Mouse (Mus musculus) embryo, embryonic 10 days (tissue): ENCODE data around the gene Fam193b.
A peak's percentile ranks its signal among the peaks of the same experiment; 100 is the strongest.
"Not testable (repeated sequence)": the region's sequence is repeated elsewhere in the genome, so short reads cannot be mapped to it uniquely, and the experiment has no call there.

Source experiments
- DNase-seq: peaks from one replicate; pipeline ENCODE4 v3.0.0-alpha.2; 2015; ENCODE audit warnings: low spot score

Fam193b gene

DNA sequence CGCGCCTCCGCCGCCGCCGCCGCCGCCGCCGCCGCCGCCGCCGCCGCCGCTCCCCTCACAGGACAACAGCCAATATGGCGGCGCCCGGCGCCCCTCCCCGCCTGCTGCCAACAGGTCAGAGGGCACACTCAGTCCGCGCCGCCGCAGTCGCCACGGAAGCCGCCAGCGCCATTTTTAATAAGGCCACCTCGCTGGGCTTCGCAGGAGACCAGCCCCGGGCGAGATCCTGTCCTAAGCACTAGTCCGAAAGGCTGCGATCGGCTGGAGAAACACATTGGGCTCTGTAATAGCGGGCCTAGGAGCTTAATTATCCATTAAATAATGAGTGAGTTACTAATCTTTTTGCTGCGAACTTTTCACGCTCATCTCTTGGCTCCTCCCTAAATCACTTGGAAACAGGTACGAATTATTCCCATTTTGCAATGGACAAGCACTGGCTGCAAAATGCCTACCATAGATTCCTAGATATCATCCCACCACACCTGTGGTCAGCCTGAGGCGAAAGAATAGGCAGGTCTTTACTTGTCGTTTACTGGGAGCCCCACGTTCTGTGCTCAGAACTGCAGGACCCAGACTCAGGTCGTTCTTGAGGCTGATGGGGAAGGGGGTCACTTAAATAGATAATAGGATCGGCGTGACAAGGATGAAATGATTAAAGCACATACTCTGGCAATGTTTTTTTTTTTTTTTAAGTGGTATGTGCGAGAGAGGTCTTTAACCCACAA, at the start of gene Fam193b:
Gene Fam193b (minus strand): TSS at position 94 of the 725 bp plus-strand sequence.
- DNase-seq = peak; percentile 96

GRCm38 (mm10) chr13:55620275-55620674, 49.4 kb upstream of the Fam193b start:
- DNase-seq = no peak

- no peak for DNase-seq
Observed at GRCm38 (mm10) chr13:55619328-55619727, 48.4 kb upstream of the Fam193b start.

GRCm38 (mm10) chr13:55613471-55613870, 42.6 kb upstream of the Fam193b start:
- no peak for DNase-seq

DNA sequence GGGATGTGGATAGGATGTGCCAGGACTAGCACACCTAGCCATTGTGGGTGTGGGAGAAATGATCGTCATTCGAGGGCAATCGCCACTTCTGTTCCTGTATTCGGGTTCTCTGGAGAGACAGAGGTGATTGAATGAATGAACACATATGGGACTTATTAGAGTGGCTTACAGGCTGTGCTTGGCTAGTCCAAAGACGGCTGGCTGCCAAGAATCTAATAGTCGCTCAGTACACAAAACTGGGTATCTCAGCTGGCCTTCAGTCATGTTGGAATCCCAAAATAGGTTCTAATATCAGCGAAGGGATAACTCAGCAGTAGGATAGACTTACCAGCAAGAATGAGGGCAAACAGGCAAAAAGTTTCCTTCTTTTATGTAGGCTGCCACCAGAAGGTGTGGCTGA, 41.1 kb upstream of the Fam193b start:
- no peak for DNase-seq

DNA sequence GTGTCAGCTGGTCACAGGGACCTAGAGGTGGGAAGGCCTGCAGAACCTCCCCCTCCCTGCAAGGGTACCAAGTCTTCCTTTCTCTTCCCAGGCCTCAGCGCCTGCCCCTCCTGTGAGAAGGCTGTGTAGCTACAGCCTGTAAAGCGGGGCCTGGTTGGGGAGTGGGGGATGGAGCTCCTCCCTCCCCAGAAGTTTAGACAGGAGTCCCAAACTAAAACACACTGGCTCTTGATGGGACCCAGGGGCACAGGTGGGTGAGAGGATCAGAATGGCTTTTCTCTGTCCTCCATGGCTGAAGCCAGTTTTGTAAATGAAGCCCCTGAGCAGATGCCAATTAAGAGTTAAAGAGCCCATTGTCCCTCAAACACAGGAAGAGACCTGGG, 36.7 kb upstream of the Fam193b start:
- DNase-seq = no peak

- no peak for DNase-seq
Observed at GRCm38 (mm10) chr13:55606899-55607623, 36.1 kb upstream of the Fam193b start.

- no peak for DNase-seq
Observed at GRCm38 (mm10) chr13:55604606-55605005, 33.7 kb upstream of the Fam193b start.

DNA sequence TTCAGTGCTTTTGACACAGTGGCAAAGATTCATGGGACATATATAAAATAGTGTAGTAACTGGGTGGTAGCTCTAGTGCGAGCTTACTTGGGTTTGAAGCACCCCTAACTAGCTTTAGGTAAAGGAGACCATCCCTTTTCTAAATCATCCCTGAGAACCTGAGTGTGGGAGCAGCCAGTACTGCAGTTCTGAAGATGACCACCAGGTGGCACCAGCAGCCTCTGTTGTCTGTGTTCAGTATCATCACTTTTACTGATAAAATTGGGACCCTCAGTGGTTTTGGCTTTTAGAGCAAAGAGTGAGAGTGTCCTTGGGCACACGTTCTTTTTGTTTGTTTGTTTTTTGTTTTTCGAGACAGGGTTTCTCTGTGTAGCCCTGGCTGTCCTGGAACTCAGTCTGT, 30.7 kb upstream of the Fam193b start:
- peak; percentile 87 for DNase-seq

DNA sequence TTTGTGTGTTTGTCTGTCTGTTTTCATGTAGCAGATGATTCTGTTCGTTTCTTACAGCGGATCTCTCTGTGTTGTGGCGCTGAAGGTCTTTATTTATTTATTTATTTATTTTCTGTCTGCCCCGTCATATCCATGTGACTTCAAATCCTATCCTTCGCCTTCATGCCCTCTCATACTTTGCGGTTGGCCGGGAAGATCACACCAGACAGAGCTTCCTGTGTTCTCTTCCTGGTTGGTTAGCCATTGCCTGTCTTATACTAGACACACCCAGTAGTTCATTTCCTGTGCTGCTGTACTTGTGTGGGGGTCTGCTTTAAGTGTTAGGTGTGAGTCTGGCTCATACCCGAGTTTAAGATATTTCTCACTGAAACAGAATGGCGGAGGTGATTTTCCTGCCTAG, 29.7 kb upstream of the Fam193b start:
- DNase-seq = peak; percentile 26

DNA sequence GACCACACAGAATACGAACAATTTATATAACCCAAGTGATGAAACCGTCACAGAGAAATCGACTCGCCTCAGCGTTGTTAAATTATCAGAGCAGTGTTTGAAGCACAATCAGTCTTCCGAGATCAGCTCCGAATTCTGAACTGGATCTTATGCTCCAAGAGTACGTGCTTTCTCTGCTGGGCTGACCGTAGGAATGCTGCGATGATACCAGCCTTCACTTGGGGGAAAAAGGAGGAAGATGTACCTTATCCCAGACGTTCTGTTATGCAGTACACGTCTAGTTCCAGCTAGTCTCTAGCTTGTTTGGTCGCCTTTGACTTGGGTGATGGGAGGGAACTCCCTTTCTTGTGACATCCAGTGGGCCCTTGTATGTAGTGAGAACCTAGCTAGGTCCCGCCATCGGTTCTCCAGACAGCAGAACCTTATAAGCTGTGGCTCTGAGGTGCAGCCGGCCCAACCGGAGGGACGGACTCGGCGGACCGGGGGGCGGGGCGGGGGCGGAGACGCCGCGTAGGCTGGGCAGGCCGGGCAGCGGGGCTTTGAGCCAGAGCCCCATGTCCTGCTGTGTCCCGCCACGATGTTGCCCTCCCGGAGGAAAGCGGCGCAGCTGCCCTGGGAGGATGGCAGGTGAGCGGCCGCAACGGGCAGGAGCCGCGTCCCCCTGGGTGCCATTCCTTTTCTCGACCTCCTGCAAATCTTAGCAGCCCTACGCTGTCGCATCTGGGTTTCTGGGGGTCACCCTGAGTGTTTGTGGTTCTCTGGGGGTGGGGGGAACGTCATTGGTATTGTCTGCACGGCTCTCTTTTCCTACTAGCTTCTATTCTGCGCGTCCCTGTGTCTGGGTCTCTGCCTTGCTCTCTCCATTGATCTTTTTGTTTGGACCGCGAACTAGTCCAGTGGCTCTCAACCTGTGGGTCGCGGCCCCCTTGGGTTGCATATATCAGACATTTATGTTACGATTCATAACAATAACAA, 28.9 kb upstream of the Fam193b start, which contains the start of gene B4galt7:
Gene B4galt7 (plus strand): TSS at position 331 of the 975 bp plus-strand sequence.
- peak; percentile 80 for DNase-seq

DNA sequence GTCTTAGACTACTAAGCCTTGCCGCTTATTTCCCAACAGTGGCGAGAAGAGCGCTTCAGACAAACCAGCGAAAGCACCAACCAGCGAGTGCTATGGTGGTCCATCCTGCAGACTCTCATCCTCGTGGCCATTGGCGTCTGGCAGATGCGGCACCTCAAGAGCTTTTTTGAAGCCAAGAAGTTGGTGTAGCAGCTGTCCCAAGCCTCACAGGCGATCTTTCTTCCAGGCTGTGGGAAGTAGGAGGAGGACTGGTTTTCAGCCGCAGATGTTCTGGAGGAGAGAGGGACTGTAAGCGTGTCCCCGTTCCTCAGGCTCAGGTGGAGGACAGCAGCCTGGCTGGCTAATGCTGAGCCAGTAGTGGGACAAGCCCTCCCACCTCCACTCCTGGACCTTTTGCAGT, 25.9 kb upstream of the Fam193b start:
- no peak for DNase-seq

- no peak for DNase-seq
Observed at GRCm38 (mm10) chr13:55595375-55595774, 24.5 kb upstream of the Fam193b start.

- DNase-seq = no peak
Observed at GRCm38 (mm10) chr13:55593254-55593747, 22.4 kb upstream of the Fam193b start.

GRCm38 (mm10) chr13:55592512-55593253, 21.8 kb upstream of the Fam193b start:
- DNase-seq = peak; percentile 99

- DNase-seq = no peak
Observed at GRCm38 (mm10) chr13:55591961-55592490, 21.1 kb upstream of the Fam193b start.

GRCm38 (mm10) chr13:55578086-55578485, 7.2 kb upstream of the Fam193b start:
- no peak for DNase-seq

DNA sequence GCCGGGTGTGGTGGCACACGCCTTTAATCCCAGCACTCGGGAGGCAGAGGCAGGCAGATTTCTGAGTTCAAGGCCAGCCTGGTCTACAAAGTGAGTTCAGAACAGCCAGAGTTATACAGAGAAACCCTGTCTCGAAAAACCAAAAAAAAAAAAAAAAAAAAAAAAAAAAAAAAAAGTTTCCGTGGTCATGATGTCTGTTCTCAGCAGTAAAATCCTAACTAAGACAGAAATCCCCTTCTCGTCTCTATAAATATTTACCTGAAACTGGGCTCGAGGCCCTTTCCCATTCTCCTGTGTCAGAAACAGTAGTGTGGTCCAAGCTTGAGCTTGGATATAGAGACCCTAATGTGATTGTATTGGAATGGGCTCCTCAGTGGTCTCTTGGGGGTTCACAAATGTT, 6.0 kb upstream of the Fam193b start:
- DNase-seq = not testable (repeated sequence)

DNA sequence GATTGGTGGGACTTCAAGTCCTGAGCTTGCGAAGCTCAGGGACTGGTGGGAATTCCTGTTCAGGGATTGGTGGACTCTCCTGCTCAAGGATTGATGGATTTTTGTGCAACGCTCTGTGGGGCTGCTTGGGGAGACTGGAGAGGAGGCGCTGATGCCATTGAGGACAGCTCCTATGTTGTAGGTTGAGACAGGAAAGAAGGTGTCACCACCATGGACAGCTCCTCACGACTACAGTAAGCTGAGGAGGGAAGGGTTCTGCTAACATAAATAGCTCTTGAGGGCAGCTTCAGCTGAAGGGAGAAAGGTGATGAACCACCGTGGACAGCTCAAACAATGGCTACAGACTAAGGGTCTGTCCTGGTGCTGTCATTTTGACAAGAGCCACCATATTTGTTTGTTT, 5.0 kb upstream of the Fam193b start:
- DNase-seq = peak; percentile 15

DNA sequence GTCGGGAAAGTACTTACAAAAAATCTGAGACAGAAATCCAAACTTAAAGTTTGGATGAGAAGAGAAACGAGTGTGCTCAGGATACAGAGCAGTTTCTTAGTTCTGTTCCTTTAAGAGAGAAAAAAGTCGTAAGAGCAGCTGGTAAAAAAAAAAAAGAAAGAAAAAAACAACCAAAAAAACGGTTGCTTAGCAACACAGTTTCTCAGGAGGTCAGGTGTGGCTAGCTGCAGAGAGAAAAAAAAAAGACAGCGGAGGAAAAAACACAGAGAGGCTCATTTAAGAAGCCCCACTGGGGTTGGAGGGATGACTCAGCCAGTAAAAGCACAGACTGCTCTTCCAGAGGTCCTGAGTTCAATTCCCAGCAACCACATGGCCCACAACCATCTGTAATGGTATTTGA, 3.4 kb upstream of the Fam193b start:
- no peak for DNase-seq

- DNase-seq = no peak
Observed at GRCm38 (mm10) chr13:55573432-55573831, 2.5 kb upstream of the Fam193b start, which contains the start of gene Tmed9. Tmed9 (plus strand) TSS chr13:55573732.
